Mouse (Mus musculus) layer of hippocampus, adult 2 months (tissue): Measurements from ENCODE around the gene Zfp867. TPM values are rescaled to one million over a fixed set of nuclear protein-coding genes. Genes with fewer than 3 reads are reported as not detected.

Experiments used
- DNase-seq, 2 experiments: peaks; one replicate each; pipeline ENCODE4 v3.0.0; 2022; ENCODE audit warnings: low spot score in 2 of 2
- H3K27ac ChIP-seq: fragments of 200-600 bp; 2 replicates; pipeline ENCODE4 v1.8.1; 2022
- H3K4me3 ChIP-seq: fragments of 200-600 bp; 2 replicates; pipeline ENCODE4 v1.8.1; 2022; ENCODE audit warnings: mild to moderate bottlenecking
- CTCF ChIP-seq: fragments of 200-600 bp; conservative IDR thresholded peaks from 2 replicates; pipeline ENCODE4 v1.8.1; 2022; ENCODE audit warnings: antibody characterized with exemption, mild to moderate bottlenecking, moderate library complexity
- total RNA-seq, 2 experiments: library from RNA; stranded (reverse); gene quantifications; 2 replicates each; pipeline ENCODE4 v1.2.3; 2021

Zfp867 gene
- total RNA-seq, 2 experiments from 2014 or later = 4.9 to 5.1 TPM

GRCm38 (mm10) chr11:59501978-59502700, 29.9 kb upstream of the Zfp867 start:
- no peak overlapping the region for H3K4me3 ChIP-seq
- no peak for TF ChIP-seq CTCF
- no peak for DNase-seq
- no peak overlapping the region for H3K27ac ChIP-seq

GRCm38 (mm10) chr11:59497747-59498146, 25.5 kb upstream of the Zfp867 start:
- no peak overlapping the region for H3K27ac ChIP-seq
- no peak for DNase-seq
- no peak overlapping the region for H3K4me3 ChIP-seq
- TF ChIP-seq CTCF = peak; percentile 38

GRCm38 (mm10) chr11:59496672-59497310, 24.5 kb upstream of the Zfp867 start:
- Histone ChIP-seq H3K4me3 (no peak overlapping the region), H3K27ac (no peak overlapping the region)
- DNase-seq = no peak
- TF ChIP-seq CTCF = no peak

GRCm38 (mm10) chr11:59486222-59486621, 13.9 kb upstream of the Zfp867 start:
- no peak for TF ChIP-seq CTCF
- Histone ChIP-seq H3K27ac (no peak overlapping the region), H3K4me3 (no peak overlapping the region)
- no peak for DNase-seq

GRCm38 (mm10) chr11:59485641-59486040, 13.4 kb upstream of the Zfp867 start:
- Histone ChIP-seq H3K4me3 (no peak overlapping the region), H3K27ac (no peak overlapping the region)
- no peak for TF ChIP-seq CTCF
- no peak for DNase-seq

DNA sequence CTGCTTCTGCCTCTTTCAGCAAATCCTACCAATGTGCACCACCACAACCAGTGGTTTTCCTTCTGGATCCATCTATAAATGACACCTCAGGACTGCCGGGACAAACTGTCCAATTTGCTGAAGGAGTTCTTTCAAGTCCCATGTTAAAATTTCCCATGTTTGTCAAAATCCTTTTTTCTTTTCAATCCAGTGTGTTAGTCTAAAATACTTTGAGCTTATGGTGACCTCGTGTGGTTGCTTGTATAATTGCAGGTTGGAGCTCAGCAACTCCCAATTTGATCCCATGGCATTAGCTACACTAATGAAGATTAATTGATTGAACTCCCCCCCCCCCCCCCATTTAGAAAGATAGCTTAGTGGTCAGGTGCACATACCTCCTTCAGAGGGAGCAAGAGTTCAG, 10.9 kb upstream of the Zfp867 start:
- Histone ChIP-seq H3K4me3 (no peak overlapping the region), H3K27ac (no peak overlapping the region)
- TF ChIP-seq CTCF = peak; percentile 79
- DNase-seq = peak; percentile 47 to 76

DNA sequence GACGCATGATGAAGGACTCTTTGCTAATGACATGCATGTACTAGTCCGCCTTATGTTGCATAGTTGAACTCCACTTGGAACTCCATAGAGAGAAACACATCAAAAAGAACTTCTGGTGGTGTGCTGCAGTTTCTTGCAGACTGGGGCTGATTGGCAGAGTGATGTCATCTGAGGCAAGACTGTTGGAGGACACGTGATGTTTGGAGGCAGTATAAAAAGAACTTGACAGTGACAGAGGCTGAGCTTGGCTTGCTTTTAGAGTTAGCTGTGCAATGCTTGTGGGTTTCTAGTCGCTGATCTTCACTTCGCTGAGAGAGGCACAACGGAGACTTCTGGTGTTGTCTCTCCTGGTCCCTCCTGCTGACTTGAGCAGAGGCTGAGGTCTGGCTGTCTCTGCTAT, 5.0 kb upstream of the Zfp867 start:
- Histone ChIP-seq H3K27ac (no peak overlapping the region), H3K4me3 (no peak overlapping the region)
- TF ChIP-seq CTCF = no peak
- no peak for DNase-seq

GRCm38 (mm10) chr11:59471413-59472325, 605 bp downstream of the Zfp867 start:
- DNase-seq = no peak
- peak overlapping the region; percentile 87 for H3K4me3 ChIP-seq
- peak overlapping the region; percentile 83 for H3K27ac ChIP-seq
- TF ChIP-seq CTCF = no peak

DNA sequence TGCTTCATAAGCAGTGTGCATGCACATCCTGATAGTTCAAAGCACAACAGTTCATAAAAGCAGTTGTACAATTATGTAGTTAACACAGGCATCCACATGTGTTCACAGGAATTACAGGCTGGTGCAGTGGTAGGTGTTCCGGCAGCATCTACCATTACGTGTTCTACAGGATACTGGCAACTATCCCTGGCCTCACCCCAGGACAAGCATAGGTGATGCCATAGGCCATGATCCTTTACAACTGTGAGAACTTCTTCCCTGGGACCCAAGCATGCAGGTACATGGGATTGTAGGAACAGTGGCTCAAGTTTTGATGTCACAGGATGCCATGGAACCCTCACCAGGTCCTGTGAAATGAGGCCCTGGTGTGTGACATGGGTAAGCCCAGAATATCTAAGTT, 11.8 kb downstream of the Zfp867 start:
- TF ChIP-seq CTCF = no peak
- Histone ChIP-seq H3K27ac (no peak overlapping the region), H3K4me3 (no peak overlapping the region)
- DNase-seq = no peak

DNA sequence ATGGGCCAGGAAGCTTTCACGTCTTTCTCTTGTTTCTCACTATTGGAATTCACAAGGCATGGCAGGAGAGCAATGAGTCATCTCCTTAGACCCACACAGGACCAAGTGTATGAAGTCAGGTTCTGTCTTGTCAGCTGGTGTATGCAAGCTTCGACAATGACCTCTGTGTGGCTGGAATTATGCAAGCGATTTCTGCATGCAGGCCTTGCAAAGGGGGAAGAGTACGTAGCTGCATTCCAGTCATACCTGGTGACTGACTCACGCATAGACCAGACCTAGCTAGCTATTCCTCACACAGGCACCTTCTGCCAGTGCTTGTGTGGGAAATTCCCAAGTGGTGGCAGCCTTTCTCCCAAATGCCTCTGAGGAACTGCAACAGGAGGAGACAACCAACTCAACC, 13.3 kb downstream of the Zfp867 start:
- peak in 1 of 2 experiments; percentile 17 for DNase-seq
- no peak for TF ChIP-seq CTCF
- Histone ChIP-seq H3K4me3 (no peak overlapping the region), H3K27ac (peak overlapping the region; percentile 37; the same call in 1 of the 2 replicates)

GRCm38 (mm10) chr11:59456891-59457290, 15.4 kb downstream of the Zfp867 start:
- DNase-seq = no peak
- H3K27ac ChIP-seq = no peak overlapping the region
- no peak for TF ChIP-seq CTCF
- no peak overlapping the region for H3K4me3 ChIP-seq

DNA sequence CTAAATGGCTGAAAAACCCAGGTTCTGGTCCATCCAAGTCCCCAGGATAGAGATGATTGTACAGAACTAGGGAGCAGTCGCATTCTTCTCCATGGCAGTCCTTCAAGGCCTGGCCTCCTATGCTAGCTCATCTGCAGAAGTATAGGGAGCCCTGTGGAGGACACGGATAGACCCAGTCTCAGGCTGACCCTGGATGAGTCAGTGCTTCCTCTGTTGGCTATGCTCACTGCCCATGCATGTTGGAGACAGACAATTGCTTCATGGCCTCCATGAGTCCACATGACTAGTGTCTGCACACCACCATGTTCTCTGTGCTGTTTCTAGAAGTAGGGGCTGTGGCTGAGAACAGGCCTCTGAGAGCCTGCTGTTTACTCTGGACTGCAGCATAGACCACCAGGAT, 15.9 kb downstream of the Zfp867 start:
- no peak overlapping the region for H3K27ac ChIP-seq
- no peak overlapping the region for H3K4me3 ChIP-seq
- no peak for DNase-seq
- TF ChIP-seq CTCF = no peak

GRCm38 (mm10) chr11:59451086-59451485, 21.2 kb downstream of the Zfp867 start, which contains the start of gene Snap47:
Snap47 (minus strand) TSS chr11:59451186.
- H3K27ac ChIP-seq = peak within 1 kb of the TSS; percentile 94
- no peak for DNase-seq
- H3K4me3 ChIP-seq = peak within 1 kb of the TSS; percentile 97
- no peak for TF ChIP-seq CTCF
